Mouse (Mus musculus) midbrain, postnatal 0 days (tissue): ENCODE results near the gene Gm20388. TPM values are rescaled to one million over a fixed set of nuclear protein-coding genes. Genes with fewer than 3 reads are reported as not detected.
A peak's percentile ranks its signal among the peaks of the same experiment; 100 is the strongest.

Experiments used
- ATAC-seq: fragments of 200-750 bp; cut with Nextera tagmentation; 2 replicates; pipeline ENCODE4 v1.8.0; 2017; ENCODE audit warnings: moderate number of reproducible peaks, mild to moderate bottlenecking, moderate TSS enrichment, moderate library complexity; ENCODE audit not compliant: low FRiP score
- DNase-seq: peaks from one replicate; pipeline ENCODE4 v3.0.0-alpha.2; 2015; ENCODE audit warnings: low spot score
- H3K27ac ChIP-seq: fragments of 300-500 bp; sonication (generic); 2 replicates; pipeline ENCODE4 v1.5.1; 2014; ENCODE audit warnings: low read depth, mild to moderate bottlenecking, low read length, mixed read lengths
- H3K27me3 ChIP-seq: fragments of 300-500 bp; sonication (generic); 2 replicates; pipeline ENCODE4 v1.6.1; 2014; ENCODE audit warnings: low read length, control low read depth, mixed read lengths; ENCODE audit not compliant: insufficient read depth
- H3K36me3 ChIP-seq: fragments of 300-500 bp; sonication (generic); 2 replicates; pipeline ENCODE4 v1.6.1; 2014; ENCODE audit warnings: low read length, control low read depth, mixed read lengths; ENCODE audit not compliant: insufficient read depth
- H3K4me1 ChIP-seq: fragments of 300-500 bp; sonication (generic); 2 replicates; pipeline ENCODE4 v1.6.1; 2014; ENCODE audit warnings: mild to moderate bottlenecking, control low read depth, antibody characterized with exemption, low read length, mixed read lengths; ENCODE audit not compliant: insufficient read depth
- H3K4me2 ChIP-seq: fragments of 300-500 bp; sonication (generic); 2 replicates; pipeline ENCODE4 v1.6.1; 2014; ENCODE audit warnings: low read depth, mild to moderate bottlenecking, low read length, mixed read lengths; ENCODE audit not compliant: poor library complexity, severe bottlenecking
- H3K4me3 ChIP-seq: fragments of 300-500 bp; sonication (generic); 2 replicates; pipeline ENCODE4 v1.5.1; 2014; ENCODE audit warnings: low read depth, mild to moderate bottlenecking, low read length, moderate library complexity
- H3K9ac ChIP-seq: fragments of 300-500 bp; sonication (generic); replicated peaks from 2 replicates; pipeline ENCODE4 v1.6.1; 2014; ENCODE audit warnings: mild to moderate bottlenecking, low read length, moderate library complexity, mixed read lengths; ENCODE audit not compliant: poor library complexity, severe bottlenecking
- H3K9me3 ChIP-seq: fragments of 300-500 bp; sonication (generic); 2 replicates; pipeline ENCODE4 v1.6.1; 2016; ENCODE audit warnings: low read length, control low read depth
- CTCF ChIP-seq: IDR thresholded peaks from 2 replicates; pipeline ENCODE4 v1.5.1; 2016; ENCODE audit warnings: antibody characterized with exemption, mild to moderate bottlenecking
- WGBS: fragments of 180-500 bp; shearing (Covaris S2); extraction: QIAGEN DNeasy Blood & Tissue Kit; methylation state at CpG from one replicate; pipeline ENCODE4 v1.1.7; 2014; 5-methylcytosine and 5-hydroxymethylcytosine counted together
- polyA plus RNA-seq: library from polyadenylated mRNA; unstranded; fragments of >200 nt; fragmentation: Nextera tagmentation; extraction: Ambion mirVana; gene quantifications from 2 replicates; pipeline ENCODE4 v1.2.1, GENCODE M21; 2015
- total RNA-seq: library from RNA; depleted of rRNA; stranded (reverse); fragments of >200 nt; gene quantifications from 2 replicates; pipeline ENCODE4 v1.2.3, GENCODE M21; 2014

The Gm20388 gene
- total and polyA plus RNA-seq, 2 experiments from 2014 or later, result 74.2 TPM; not detected in 1

DNA sequence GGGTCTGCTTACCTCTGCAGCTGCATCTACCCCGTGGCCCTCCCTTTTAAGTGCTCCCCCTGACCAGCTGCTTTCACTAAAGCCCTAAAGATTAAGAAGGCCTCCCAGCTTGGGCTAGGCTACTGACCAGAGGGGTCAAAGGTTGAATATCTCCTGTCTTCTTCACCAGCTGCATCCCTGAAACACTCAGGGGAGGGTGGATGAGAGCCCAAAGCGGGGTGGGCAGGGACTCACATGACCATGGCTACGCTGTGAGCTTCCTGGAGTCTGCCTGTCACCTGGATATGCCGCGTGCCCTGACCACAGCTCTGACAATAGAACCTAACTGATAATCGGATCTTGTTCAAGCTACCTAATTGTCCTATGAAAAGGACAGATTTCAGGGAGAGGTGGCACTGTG is 2712.1 kb downstream of the Gm20388 start, which contains the start of gene Pabpn1l:
Gene Pabpn1l, minus strand, starts transcription at position 13 of the 400 bp plus-strand sequence.
- H3K9ac ChIP-seq, result no peak within 1 kb of the TSS
- WGBS, result 59% methylated on average over 6 of the region's 6 CpGs

DNA sequence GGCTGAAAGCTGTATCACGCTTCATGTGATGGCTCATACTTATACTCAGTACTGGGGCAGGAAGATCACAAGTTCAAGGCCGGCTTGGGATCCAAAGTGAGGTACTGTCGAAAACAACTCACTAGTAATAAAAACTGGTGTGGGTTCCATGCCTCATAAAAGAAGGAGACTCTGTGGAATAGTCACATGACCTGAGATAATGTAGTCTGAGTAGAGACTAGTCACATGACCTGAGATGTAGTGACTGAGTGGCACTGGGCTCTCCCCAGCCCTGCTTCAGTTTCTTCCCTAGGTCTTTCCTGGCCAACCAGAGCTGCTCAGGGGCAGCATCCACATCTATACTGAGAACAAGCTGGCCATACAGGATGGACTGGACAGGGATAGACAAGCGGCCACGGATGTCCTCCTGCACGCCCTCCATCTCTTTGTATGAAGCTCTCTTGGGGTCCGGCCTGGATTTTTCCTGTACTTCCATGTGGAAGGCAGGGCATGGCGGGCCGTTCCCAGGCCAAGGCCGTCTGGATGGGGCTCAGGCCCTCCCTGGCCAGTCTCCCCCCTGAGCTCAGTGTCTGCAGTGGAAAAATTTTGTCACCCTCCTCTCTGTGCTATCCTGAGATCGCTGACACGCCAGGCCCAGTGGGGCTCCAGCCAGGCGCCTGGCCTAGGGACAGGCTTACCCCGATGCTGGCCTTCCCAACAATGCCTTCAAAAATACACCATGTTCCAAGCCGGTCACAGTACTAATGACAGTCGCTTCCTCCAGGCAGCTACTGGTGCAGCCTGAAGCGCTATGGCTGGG is 2713.4 kb downstream of the Gm20388 start:
- H3K36me3 ChIP-seq, result peaks cover 3% of the 10 kb centered on the region; the same call in 1 of the 2 replicates
- ATAC-seq, result no peak
- H3K27me3 ChIP-seq, result no peaks in the 10 kb centered on the region
- no peak overlapping the region for H3K4me3 ChIP-seq
- H3K4me1 ChIP-seq, result no peaks in the 10 kb centered on the region
- no peak overlapping the region for H3K4me2 ChIP-seq
- no peak for TF ChIP-seq CTCF
- H3K9ac ChIP-seq, result no peak overlapping the region
- H3K27ac ChIP-seq, result no peak overlapping the region
- no peak for DNase-seq
- 86% methylated on average over 17 of the region's 17 CpGs for WGBS
- no peaks in the 10 kb centered on the region for H3K9me3 ChIP-seq

More for the DNA sequence above, 2712.1 kb downstream of the Gm20388 start, which contains the start of gene Pabpn1l:
- no peaks in the 10 kb centered on the region for H3K4me1 ChIP-seq
- H3K4me3 ChIP-seq, result no peak within 1 kb of the TSS
- ATAC-seq (no peak), DNase-seq (no peak)
- no peak for TF ChIP-seq CTCF
- H3K36me3 ChIP-seq, result no peaks in the 10 kb centered on the region
- H3K27me3 ChIP-seq, result no peaks in the 10 kb centered on the region
- H3K9me3 ChIP-seq, result no peaks in the 10 kb centered on the region
- H3K4me2 ChIP-seq, result no peak within 1 kb of the TSS
- no peak within 1 kb of the TSS for H3K27ac ChIP-seq

DNA sequence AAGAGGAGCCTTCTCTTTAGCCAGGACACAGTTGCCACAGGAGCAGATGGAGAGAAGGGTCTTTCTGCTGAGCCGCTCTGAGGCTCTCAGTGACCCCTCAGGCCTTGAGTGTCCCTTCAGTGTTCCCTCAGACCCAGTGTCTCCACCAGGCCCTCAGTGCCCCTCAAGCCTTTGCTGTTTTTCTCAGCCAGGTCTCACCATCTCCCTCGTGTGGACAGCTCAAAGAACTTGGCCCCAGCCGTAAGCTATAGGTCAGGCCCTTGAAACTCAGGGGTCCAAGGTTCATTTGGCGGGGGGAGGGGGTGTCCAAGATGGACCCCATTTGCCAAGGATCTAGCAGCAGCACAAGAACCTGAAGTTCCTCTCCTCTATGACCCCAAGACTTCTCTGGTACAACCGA is 2714.0 kb downstream of the Gm20388 start:
- no peak for DNase-seq
- 77% methylated on average over 5 of the region's 5 CpGs for WGBS

DNA sequence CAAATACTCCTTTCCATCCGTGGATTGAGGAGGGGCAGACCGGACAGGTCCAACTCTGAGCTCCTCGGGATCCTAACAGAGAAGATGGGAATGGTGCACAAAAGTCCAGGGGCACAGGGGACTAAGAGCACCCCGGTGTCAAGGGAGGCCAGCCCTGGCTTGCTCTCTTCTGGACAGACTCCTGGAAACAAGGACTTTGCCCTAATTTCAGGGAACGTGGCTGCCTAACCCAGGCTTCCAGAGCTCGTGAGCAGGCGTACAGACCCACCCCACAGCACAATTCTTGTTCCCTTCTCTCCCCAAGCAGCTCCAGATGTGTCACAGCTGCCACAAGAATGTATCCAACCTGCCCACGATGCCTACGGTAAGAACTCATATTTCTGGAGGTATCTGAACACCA is 2715.2 kb downstream of the Gm20388 start:
- H3K27me3 ChIP-seq, result no peaks in the 10 kb centered on the region
- H3K36me3 ChIP-seq, result peaks cover 3% of the 10 kb centered on the region
- no peak overlapping the region for H3K4me2 ChIP-seq
- no peak overlapping the region for H3K27ac ChIP-seq
- no peaks in the 10 kb centered on the region for H3K4me1 ChIP-seq
- no peak overlapping the region for H3K4me3 ChIP-seq
- TF ChIP-seq CTCF, result no peak
- no peaks in the 10 kb centered on the region for H3K9me3 ChIP-seq
- H3K9ac ChIP-seq, result no peak overlapping the region
- ATAC-seq, result no peak
- DNase-seq, result no peak
- WGBS, result 85% methylated on average over 9 of the region's 9 CpGs

More for the DNA sequence above, 2714.0 kb downstream of the Gm20388 start:
- no peak overlapping the region for H3K4me2 ChIP-seq
- no peak overlapping the region for H3K27ac ChIP-seq
- no peaks in the 10 kb centered on the region for H3K9me3 ChIP-seq
- peaks cover 3% of the 10 kb centered on the region; the same call in 1 of the 2 replicates for H3K36me3 ChIP-seq
- peak; percentile 40 for TF ChIP-seq CTCF
- no peak overlapping the region for H3K4me3 ChIP-seq
- no peaks in the 10 kb centered on the region for H3K4me1 ChIP-seq
- no peaks in the 10 kb centered on the region for H3K27me3 ChIP-seq
- no peak for ATAC-seq
- H3K9ac ChIP-seq, result no peak overlapping the region

DNA sequence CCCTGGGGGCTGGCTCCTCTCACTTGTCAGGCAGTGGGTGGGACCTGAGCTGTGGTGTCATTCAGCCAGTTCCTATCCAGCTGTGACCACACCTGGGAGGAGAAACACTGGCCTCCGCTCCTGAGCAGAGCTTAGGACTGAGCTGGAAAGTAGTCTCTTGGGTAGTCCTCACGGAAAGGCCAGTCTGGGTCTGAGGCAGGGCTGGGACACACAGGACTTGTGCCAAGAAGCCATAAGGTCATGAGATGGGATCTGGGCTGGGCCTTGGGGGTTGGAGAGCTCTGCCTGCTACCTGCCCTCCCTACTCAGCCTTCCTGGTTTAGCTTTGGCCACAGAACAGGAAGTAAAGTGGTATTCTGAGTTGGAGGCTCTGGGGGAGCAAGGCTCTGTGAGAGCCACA is 2716.3 kb downstream of the Gm20388 start:
- 83% methylated on average over 2 of the region's 2 CpGs for WGBS
- no peak for ATAC-seq
- no peak for TF ChIP-seq CTCF

DNA sequence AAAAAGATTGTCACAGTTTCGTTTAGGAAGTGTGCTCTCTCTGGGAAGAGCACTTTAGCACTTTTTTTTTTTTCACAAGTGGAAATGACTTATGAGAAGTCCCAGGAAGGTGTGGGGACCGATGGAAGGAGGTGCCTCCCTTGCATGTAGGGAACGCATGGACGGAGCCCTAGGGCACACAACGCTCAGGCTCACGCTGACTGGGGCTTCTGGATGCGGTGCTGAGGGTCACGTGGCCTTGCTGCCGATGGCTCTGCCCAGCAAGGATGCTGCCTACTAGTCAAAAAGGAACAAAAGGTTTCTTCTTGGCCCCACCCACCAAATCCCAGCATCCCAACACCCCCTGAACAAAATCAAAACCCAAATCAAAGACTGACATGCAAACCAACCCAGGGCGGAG is 2718.7 kb downstream of the Gm20388 start:
- no peak overlapping the region for H3K4me2 ChIP-seq
- no peaks in the 10 kb centered on the region for H3K27me3 ChIP-seq
- DNase-seq, result no peak
- no peak for TF ChIP-seq CTCF
- H3K4me3 ChIP-seq, result no peak overlapping the region
- no peaks in the 10 kb centered on the region for H3K4me1 ChIP-seq
- 0 out of 2 replicates have a peak overlapping the region, but pooled peaks have one; percentile 13 for H3K9ac ChIP-seq
- WGBS, result 21% methylated on average over 10 of the region's 10 CpGs
- H3K27ac ChIP-seq, result no peak overlapping the region
- no peaks in the 10 kb centered on the region for H3K9me3 ChIP-seq
- no peak for ATAC-seq
- peaks cover 19% of the 10 kb centered on the region for H3K36me3 ChIP-seq

More for the DNA sequence above, 2716.3 kb downstream of the Gm20388 start:
- DNase-seq, result no peak
- Histone ChIP-seq H3K36me3 (peaks cover 3% of the 10 kb centered on the region), H3K4me1 (no peaks in the 10 kb centered on the region), H3K27me3 (no peaks in the 10 kb centered on the region), H3K4me2 (no peak overlapping the region), H3K9me3 (no peaks in the 10 kb centered on the region), H3K9ac (no peak overlapping the region), H3K4me3 (no peak overlapping the region), H3K27ac (no peak overlapping the region)
